Mouse (Mus musculus): ENCODE data around the gene Snx33.
"Not testable (repeated sequence)": the region's sequence is repeated elsewhere in the genome, so short reads cannot be mapped to it uniquely, and the experiment has no call there.

Gene Snx33

DNA sequence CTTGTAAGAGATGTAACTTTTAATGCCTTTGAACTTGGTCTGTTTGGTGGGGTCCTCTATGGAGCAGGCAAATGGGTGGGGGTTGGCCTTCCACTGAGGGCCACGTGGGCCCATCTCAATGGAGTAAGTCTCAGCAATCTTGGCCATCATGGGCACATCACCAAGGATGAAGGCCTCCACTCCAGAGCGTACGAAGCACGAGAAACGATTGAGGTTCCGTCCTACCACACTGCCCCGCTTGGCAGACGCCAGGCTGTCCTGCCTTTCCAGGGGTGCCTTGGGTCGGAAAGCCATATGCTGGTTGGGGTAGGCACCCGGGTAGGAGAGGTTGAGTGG is 2.2 kb downstream of the Snx33 start:
- no peak for DNase-seq (ENCODE audit: low read depth, low spot score)

DNA sequence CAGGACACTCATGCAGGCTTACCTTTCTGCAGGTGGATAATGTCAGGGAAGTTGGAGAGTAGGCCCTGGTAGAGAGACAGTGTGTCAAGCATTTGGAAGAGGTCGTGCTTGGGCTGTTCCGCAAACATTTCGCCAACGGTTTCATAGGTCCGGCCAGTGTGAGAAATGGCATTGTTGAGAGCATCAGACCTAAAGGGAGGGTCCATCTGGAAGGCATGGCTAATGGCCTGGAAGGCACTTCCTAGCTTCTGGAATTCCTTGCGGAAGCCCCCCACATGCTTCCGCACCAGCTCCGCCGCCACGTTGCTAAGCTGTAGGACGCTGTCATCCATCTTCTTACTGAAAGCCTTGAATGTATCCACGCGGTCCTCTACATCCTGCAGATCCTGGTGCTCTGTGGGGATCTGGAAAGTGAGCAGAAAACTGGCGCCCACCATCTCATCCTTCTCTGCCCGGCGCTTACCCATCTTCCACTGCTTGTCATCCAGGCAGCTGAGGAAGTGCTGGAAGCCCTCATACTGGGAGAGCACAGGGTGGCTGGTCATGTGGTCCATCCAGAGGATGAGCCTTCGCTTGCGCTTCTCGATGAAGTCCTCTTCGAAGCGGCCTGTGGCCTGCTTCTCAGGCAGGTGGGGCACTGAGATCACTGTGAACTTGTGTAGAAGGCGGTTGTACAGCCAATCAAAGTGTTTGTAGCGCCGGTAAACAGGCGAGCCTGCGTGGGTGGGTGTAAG is 2.7 kb downstream of the Snx33 start:
- DNase-seq (ENCODE audit: low read depth, low spot score), result no peak

DNA sequence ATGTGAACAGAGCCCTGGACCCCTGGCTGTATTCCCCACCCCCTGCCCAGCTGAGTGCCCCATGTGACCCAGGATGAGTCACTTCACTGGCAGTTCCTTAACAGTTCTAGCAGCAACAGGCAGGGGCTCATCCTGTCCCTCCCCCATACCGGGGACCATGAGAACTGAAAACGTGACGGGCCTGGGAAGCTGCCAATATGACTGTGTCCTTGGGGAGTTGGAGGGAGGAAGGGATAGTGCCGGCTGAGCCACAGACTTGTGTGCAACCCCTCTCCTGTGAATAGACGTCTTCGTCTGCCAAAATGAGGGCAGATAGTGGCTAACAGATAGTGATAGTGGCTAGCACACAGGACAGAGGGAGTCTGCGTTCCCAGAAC is 3.5 kb downstream of the Snx33 start:
- no peak for DNase-seq (ENCODE audit: low read depth, low spot score)

DNA sequence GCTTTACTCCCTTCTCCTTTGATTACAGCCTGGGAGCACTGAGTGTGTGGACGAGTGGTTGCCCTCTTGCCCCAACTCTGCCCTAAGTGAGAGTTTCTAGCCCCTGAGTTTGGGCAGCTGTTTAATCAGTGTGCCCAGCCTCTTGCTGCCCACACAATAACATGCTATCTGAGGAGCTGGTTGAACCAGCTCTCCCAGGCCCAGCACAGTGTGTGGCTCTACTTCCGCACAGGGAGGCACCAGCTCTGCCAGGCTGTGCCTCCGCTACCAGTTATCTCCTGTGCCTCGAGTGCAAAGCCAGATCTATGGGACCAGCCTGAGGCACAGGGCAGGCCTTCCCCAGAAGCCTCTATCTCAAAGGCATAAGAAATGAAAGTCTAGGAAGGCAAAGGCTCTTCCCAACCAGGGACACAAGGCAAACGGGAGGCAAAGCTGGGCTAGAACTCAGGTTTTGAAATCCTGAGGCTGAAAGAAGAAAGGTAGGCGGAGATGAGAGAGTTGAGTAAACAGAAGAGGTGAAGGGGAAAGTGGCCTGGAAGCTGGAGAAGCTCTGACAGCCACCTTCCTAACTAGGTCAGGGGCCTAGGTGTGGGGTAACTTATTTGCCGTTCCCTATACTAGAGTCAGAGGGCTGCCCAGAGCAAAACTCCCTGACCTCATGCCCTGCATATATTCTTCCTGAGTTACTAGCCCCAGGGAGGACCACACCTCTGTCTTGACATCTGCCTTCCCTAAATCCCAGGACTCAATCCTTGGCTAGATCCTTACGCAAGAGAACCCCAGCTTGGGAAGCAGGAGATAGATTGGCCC is 4.1 kb downstream of the Snx33 start:
- no peak for DNase-seq (ENCODE audit: low read depth, low spot score)

DNA sequence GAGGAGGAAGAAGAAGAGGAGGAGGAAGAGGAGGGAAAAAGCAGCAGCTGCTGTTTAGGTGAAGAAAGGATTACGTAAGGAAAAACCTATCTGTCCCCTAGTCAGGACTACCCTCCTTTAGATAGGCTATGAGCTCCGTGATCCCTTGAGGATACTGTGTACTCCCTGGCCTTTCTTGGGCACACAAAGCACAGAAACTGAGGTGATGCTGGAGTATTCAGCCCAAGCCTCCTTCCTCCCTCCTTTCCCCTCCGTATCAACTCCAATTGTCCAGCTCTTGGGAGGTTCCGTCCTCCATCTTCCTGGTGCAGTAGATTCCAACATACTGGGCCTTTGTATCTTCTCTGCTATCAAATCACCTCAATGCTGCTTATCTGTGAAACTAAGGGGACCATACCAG is 5.4 kb downstream of the Snx33 start:
- no peak for DNase-seq (ENCODE audit: low read depth, low spot score)

DNA sequence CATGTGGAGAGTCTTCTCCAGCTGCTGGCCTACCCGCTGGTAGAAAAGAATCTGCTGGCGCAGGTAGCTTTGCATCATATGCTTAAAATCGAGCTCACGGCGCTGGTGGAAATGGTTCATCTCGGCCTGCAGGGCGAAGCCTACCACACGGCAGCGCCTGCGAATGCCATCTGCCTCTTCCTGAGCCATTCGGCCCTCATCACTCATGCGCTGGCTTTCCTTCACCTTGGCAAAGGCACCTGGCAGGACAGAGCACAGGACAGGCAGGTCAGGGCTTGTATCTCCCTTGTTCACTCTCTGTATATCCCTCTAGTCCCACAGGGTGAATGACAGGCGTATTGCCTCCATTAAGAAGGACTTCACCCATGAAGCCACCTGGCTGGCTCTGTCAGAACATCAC is 9.7 kb downstream of the Snx33 start:
- no peak for DNase-seq (ENCODE audit: low read depth, low spot score)

DNA sequence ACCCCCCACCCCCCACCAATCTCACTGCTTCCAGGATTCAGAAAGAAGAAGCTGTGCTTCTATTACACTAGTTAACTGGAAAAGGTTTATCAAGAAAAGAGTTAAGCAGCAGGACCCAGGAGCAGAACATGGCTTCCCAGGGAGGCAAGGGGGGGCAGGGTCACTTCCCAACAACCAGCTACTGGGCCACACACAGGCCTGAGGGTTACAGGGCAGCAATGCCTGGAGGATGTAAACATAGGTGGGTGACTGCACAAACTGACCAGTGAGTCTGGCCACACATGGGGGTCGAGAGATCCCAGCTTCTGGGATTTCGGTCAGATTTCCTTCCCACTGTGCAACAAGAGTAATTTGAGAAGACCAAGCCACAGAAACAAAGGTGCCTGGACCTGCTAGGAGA is 11.0 kb downstream of the Snx33 start:
- no peak for DNase-seq (ENCODE audit: low read depth, low spot score)

DNA sequence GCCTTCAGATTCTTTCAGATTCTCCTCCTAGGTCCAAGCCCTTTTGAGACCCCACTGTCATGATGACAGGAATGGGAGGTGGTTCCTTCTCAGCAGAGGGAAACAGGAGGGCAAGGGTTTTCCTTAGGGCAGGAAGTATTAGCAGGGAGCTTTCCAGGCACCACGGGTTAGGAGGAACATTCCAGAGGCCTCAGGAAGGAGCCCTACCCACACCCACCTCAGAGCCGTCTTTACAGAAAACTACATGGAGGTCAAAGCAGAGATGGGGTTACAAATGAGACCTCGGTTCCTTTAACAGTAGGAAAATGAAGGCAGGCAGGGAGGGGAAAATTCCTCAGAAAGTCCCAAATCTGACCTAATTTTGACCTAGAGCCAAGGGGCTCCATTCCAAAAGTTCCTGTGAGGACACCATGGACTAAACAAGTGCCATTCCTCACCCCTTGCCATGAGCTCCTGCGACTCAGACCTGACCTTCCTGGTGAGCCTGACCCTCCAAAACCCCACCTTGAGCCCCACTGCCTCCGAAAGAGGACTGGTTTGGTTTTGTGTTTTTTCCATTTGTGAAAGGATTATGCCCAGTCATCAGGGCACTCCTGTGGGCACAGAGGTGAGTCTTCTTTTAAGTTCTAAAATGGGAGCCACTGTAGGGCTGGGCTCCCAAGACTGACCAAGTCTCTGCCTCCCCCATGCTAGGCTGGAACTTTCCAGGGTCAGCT is 12.3 kb downstream of the Snx33 start:
- no peak for DNase-seq (ENCODE audit: low read depth, low spot score)

DNA sequence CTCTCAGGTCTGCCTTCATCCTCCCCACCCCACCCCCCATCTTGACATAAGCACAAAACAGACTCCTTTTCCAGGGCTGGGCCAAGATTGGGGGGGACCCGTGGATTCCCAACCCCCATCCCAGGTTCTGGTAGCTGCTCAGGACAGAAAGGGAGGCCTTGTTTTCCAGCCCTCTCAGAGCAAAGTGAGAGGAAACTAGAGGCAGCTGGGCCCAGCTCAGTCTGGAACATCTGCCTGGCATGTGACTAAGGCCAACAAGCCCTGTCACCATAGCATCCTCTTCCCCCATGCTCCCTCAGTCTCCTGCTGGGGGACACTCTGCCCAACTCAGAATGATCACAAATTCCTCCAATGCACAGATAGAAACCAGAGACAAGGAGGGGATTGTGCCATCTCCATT is 13.1 kb downstream of the Snx33 start:
- no peak for DNase-seq (ENCODE audit: low read depth, low spot score)

DNA sequence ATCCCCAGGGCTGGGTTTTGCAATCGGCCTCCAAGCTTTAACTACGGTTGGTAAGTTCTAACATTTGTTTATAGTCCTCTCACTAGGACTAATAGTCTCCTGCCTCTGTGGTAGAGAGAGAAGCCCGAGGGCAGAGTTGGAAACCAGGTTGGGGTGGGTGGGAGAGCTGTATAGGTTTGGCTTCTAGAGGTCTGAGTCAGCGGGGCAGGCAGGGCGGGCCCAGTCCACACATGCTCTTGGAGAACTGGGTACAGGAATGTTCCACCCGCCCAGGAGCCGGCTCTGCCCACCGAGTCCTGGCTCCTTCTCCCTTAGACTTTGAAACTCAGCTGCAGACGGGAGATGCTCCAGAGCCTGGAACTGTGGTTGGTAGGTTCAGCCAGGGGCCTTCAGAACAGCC is 14.2 kb downstream of the Snx33 start:
- DNase-seq (ENCODE audit: low read depth, low spot score), result no peak

DNA sequence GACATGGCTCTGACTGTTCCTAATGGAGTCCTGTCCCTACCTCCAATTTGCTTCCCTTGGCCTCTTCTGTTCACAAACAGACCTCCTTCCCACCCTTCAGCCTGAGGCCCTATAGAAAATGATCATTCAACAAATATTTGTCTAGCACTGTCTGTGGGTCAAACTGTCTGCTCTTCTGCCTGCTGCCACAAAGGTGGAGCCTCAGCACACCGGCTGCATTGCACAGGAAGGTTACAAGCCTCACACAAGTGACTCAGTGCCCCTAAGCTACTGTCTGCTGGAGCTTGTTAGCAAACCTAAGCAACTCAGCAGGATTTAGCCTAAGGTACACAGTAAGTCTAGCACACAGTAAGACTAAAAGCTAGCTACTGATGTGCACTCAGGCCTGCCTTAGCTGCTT is 17.2 kb downstream of the Snx33 start:
- no peak for DNase-seq (ENCODE audit: low read depth, low spot score)

DNA sequence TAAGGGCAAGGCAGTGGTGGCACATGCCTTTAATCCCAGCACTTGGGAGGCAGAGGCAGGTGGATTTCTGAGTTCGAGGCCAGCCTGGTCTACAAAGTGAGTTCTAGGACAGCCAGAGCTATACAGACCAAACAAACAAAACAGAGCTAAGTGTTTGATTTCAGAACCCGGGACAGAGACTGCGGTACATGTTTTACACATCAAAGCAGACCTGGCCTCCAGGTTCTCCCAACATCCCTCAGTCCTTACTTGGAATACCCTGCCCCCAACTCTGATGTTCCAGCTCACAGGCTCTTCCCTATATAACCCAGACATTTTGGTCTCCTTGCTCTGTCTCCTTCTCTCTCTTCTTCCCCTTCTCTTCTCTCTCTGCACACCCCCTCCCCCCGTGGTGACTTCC is 18.2 kb downstream of the Snx33 start:
- DNase-seq (ENCODE audit: low read depth, low spot score), result not testable (repeated sequence)

DNA sequence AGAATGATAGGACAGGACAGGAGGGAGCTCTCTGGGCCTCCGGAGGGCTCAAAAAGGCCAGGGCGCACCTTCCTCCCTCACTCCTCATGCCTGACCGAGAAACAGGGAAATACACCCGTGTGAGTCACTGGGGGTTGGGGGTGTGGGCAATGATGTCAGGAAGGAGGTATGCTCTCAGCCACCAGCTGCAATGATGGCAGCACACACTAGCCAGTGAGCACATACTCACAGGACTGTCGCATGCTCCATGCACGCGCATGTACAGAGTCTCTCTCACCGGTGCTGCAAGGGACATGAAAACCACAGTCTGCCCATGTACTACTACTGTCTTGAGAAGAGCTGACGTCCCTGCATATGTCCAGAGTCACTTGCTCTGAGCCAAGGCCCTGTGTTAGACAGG is 20.6 kb downstream of the Snx33 start:
- DNase-seq (ENCODE audit: low read depth, low spot score), result no peak

DNA sequence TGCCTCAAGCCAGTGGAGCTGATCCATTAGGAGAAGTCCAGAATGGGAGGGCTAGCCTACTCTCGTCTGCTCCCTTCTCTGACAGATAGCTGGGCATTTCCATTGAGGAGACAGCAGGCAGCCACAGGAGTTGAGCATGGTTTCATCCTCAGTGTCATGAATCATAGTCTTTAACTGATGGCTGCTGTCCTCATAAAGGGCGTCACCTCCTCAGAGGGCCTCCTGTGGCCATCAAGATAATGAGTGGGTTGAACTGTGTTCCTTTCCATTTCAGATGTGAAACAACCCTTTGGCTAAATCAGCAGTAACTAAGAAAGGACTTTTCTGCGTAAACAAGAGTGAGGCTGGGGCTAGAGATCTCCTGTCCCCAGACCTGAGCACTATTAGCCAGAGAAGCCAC is 24.5 kb downstream of the Snx33 start:
- no peak for DNase-seq (ENCODE audit: low read depth, low spot score)

DNA sequence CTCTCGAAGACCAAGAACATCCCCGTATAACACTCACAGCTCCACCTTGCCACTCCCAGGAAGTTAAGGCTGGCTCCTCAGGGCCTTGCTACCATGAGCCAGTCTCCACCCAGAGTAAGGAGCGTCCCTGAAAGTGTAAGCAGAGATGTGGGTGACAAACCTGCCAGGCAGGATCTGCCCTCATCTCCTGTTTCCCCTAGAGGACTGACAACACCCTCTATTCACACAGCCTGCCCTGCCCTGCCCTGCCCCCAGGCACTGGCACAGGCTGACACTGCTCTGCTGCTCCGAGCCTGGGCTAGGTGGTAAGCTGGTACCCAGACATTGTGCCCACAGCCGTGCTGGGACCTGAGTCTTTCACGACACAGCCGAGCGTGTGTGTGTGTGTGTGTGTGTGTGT is 27.0 kb downstream of the Snx33 start:
- DNase-seq (ENCODE audit: low read depth, low spot score), result no peak

DNA sequence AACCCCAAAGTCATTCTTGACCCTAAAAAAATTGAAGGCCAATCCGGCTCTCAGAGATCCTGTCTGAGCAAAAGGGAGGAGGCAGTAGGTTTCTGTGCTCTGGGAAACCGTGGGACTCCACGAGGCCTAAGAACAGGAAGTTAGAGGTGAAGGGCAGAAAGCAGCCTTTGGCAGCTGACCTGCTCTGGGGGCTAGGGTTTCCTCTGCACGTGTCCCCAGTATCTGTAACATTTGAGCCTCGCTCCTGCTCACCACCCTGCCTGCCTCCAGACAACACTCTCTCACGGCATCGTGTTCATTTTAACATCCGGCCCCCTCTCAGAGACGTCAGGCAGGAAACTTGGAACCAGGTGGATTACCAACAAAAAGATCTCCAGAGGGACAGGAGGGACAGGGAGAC is 27.6 kb downstream of the Snx33 start:
- DNase-seq (ENCODE audit: low read depth, low spot score), result no peak

DNA sequence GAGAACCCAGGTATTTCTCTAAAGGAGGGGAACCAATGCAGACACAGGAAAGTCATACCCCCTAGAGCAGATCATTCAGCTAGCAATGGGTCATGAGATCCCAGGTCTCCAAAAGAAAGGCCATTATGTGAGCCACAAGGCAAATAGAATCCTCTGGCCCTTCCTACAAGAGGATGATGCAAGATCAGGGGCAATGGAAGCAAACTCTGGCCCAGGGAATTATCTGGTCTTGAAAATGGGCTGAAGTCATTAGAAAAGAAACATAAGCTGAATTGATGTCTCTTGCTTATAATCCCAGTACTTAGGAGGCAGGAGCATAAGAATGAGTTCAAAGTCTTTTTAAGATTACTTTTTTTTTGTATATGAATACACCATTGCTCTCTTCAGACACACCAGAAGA is 28.1 kb downstream of the Snx33 start:
- DNase-seq (ENCODE audit: low read depth, low spot score), result no peak

DNA sequence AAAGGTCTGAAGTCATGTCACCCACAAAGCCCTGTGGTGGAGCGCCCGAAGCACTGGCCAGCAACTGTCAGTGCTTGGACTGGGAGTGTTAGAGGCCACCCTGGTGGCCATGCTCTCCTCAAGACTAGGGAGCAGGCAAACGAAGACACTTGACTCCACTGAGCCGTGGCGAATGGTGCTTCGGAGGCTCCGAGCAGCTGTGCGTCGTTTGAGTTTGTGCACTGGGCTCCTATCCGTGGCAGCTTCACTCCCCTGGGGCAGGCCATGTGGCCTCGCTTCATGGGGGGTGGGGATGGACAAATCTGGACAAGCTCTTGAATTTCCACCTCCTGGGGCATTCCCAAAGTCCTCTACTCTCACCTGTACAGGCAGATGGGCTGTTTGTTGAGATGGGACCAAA is 28.8 kb downstream of the Snx33 start:
- DNase-seq (ENCODE audit: low read depth, low spot score), result no peak

DNA sequence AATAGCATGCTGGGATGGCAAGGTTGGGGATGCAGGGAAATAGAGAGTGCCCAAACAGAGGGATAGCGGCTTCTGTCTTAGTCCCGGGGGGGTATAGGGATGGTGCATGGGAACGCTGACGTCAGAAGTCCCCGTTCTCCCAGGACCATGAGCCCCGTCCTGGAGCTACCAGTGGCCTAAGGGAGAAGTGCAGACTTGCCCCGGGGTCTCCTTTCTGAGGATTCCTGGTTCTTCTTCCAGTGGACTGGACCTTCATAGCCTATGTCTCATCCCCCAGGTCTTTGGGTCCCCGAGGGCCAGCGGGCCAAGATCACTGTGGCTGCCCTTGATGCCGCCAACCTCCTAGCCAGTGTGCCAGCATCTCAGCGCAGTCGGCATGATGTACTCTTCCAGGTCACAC is 31.4 kb downstream of the Snx33 start:
- DNase-seq (ENCODE audit: low read depth, low spot score), result no peak

DNA sequence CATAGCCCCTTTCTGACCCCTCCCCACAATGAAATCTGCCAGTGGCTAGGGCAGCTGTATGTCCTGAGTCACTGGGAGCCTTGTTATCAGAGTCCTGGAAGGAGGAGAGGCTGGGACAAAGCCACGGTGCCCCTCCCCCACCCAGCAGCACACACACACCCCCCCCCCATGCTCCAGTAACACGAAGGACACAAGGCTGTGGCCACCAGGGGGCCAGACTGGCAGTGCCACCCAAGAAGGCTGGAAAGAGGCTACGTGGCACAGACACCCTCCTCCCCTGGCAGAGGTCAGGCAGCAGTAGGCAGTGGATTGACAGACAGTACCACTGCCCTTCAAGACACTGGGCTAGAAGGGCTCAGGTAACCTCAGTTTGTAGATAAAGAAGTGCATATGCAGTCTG is 34.2 kb downstream of the Snx33 start:
- DNase-seq (ENCODE audit: low read depth, low spot score), result peak; percentile 30

DNA sequence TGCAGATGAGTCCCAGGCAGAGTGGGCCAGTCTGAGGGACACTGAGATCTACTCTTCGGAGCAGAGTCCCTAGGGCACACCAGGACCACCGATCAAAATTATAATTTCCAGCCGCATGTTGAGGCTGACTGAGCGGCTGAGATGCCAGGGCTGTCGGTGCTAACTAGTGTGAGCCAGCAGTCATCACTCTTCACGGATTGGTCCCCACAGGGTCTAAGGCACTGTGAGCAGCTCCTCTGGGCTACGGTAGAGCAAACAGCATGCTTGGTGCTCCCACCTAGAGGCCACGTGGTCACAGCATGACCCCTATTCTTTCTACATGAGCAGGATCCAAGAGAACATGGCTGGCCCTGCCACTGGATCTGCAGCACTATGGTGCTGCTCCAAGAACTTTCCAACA is 34.9 kb downstream of the Snx33 start:
- DNase-seq (ENCODE audit: low read depth, low spot score), result no peak

DNA sequence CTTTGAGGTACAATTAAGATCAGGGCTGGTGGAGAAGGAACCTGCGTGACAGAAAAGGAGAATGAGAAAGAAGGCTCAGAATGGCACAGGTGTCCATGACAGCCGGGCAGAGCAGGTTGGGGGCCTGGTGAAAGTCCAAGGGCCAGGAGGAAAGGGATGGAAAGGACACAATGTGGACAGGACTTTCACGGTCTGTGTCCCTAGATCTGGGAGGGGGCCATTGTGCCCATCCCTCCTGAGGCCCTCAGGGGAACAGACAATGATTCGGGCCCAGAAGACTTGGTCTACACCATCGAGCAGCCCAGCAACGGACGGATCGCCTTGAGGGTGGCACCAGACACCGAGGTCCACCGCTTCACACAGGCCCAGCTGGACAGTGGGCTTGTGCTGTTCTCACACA is 36.1 kb downstream of the Snx33 start:
- DNase-seq (ENCODE audit: low read depth, low spot score), result no peak

DNA sequence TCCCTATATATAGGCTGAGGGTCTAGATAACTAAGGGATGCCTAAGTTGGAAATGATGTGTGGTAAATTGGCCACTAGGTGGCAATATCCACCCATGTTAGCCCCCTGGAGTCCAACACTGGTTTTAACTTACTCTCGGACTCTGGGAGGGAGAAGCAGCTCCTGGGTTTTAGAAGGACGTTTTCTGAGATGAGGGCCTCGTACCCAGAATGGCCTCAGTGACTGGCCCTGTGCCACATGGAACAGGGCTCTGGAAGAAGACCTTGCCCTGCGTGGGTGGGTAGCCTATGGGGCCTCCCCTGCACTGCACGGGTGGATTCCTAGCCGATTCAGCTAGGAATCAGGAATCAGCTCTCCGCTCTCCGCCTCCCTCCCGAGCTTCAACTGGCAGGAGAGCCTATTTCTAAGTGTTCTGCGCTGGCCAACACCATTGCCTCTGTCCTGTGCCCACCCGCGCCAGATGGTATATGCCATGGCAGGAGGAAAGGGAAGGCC is 36.6 kb downstream of the Snx33 start:
- DNase-seq (ENCODE audit: low read depth, low spot score), result peak; percentile 79
